Mouse (Mus musculus) hindbrain, postnatal 0 days (tissue): ENCODE results near the gene Gm4981. TPM values are rescaled to one million over a fixed set of nuclear protein-coding genes. Genes with fewer than 3 reads are reported as not detected.

Experiments used
- ATAC-seq: fragments of 200-750 bp; cut with Nextera tagmentation; 2 replicates; pipeline ENCODE4 v1.8.0; 2017; ENCODE audit warnings: mild to moderate bottlenecking, moderate TSS enrichment, moderate library complexity
- DNase-seq: peaks from one replicate; pipeline ENCODE4 v3.0.0-alpha.2; 2015; ENCODE audit warnings: low spot score
- H3K27ac ChIP-seq: fragments of 300-500 bp; sonication (generic); 2 replicates; pipeline ENCODE4 v1.5.1; 2014; ENCODE audit warnings: mild to moderate bottlenecking
- H3K27me3 ChIP-seq: fragments of 300-500 bp; sonication (generic); 2 replicates; pipeline ENCODE4 v1.6.1; 2014; ENCODE audit warnings: low read length, mixed read lengths; ENCODE audit not compliant: insufficient read depth
- H3K36me3 ChIP-seq: fragments of 300-500 bp; sonication (generic); 2 replicates; pipeline ENCODE4 v1.6.1; 2014; ENCODE audit warnings: low read length, mixed read lengths; ENCODE audit not compliant: insufficient read depth
- H3K4me1 ChIP-seq: fragments of 300-500 bp; sonication (generic); 2 replicates; pipeline ENCODE4 v1.6.1; 2014; ENCODE audit warnings: antibody characterized with exemption, low read length, mixed read lengths; ENCODE audit not compliant: insufficient read depth
- H3K4me2 ChIP-seq: fragments of 300-500 bp; sonication (generic); 2 replicates; pipeline ENCODE4 v1.6.1; 2014; ENCODE audit warnings: low read depth, mild to moderate bottlenecking, low read length, moderate library complexity, mixed read lengths
- H3K4me3 ChIP-seq: fragments of 300-500 bp; sonication (generic); 2 replicates; pipeline ENCODE4 v1.5.1; 2014; ENCODE audit warnings: low read length
- H3K9ac ChIP-seq: fragments of 300-500 bp; sonication (generic); replicated peaks from 2 replicates; pipeline ENCODE4 v1.6.1; 2014; ENCODE audit warnings: mild to moderate bottlenecking, low read length, moderate library complexity, mixed read lengths
- H3K9me3 ChIP-seq: fragments of 300-500 bp; sonication (generic); 2 replicates; pipeline ENCODE4 v1.6.1; 2016; ENCODE audit warnings: low read length, mixed read lengths
- CTCF ChIP-seq: IDR thresholded peaks from 2 replicates; pipeline ENCODE4 v1.5.1; 2016; ENCODE audit warnings: antibody characterized with exemption, control low read depth, low read depth
- WGBS: fragments of 180-500 bp; shearing (Covaris S2); extraction: QIAGEN DNeasy Blood & Tissue Kit; methylation state at CpG from one replicate; pipeline ENCODE4 v1.1.7; 2014; 5-methylcytosine and 5-hydroxymethylcytosine counted together
- polyA plus RNA-seq: library from polyadenylated mRNA; unstranded; fragments of >200 nt; fragmentation: Nextera tagmentation; extraction: Ambion mirVana; gene quantifications from 2 replicates; pipeline ENCODE4 v1.2.1, GENCODE M21; 2015
- total RNA-seq: library from RNA; depleted of rRNA; stranded (reverse); fragments of >200 nt; gene quantifications from 2 replicates; pipeline ENCODE4 v1.2.3, GENCODE M21; 2014; rRNA removed

The Gm4981 gene
- total RNA-seq: not detected in 2 replicates
- polyA plus RNA-seq: not detected in 2 replicates

- 88% methylated on average over 10 of the region's 10 CpGs for WGBS
- no peaks in the 10 kb centered on the region for H3K27me3 ChIP-seq
- no peak within 1 kb of the TSS for H3K4me2 ChIP-seq
- peaks cover 11% of the 10 kb centered on the region for H3K9me3 ChIP-seq
- no peaks in the 10 kb centered on the region for H3K36me3 ChIP-seq
- TF ChIP-seq CTCF: no peak
- no peak within 1 kb of the TSS for H3K9ac ChIP-seq
- no peaks in the 10 kb centered on the region for H3K4me1 ChIP-seq
- no peak within 1 kb of the TSS for H3K4me3 ChIP-seq
- H3K27ac ChIP-seq: no peak within 1 kb of the TSS
- DNase-seq (no peak), ATAC-seq (no peak)
These were observed at the start of gene Gm4981 for GRCm38 (mm10) chr10:58236613-58237012. Gene Gm4981, minus strand, starts transcription at chr10:58236701.

GRCm38 (mm10) chr10:58282238-58282637 lies 45.7 kb upstream of the Gm4981 start:
- H3K9me3 ChIP-seq: no peaks in the 10 kb centered on the region
- DNase-seq (no peak), ATAC-seq (no peak)
- H3K27me3 ChIP-seq: no peaks in the 10 kb centered on the region
- H3K9ac ChIP-seq: no peak overlapping the region
- no peak overlapping the region for H3K4me3 ChIP-seq
- no peak overlapping the region for H3K27ac ChIP-seq
- no peak overlapping the region for H3K4me2 ChIP-seq
- WGBS: 97% methylated on average over 7 of the region's 7 CpGs
- no peak for TF ChIP-seq CTCF
- H3K36me3 ChIP-seq: peaks cover 18% of the 10 kb centered on the region
- no peaks in the 10 kb centered on the region for H3K4me1 ChIP-seq

- 82% methylated on average over 5 of the region's 5 CpGs for WGBS
- Histone ChIP-seq H3K4me1 (no peaks in the 10 kb centered on the region), H3K4me3 (no peak overlapping the region), H3K36me3 (peaks cover 15% of the 10 kb centered on the region; the same call in 1 of the 2 replicates), H3K9me3 (no peaks in the 10 kb centered on the region), H3K27me3 (no peaks in the 10 kb centered on the region), H3K9ac (no peak overlapping the region), H3K4me2 (no peak overlapping the region), H3K27ac (no peak overlapping the region)
- ATAC-seq: no peak
- DNase-seq: peak; percentile 26
- TF ChIP-seq CTCF: peak; percentile 49
These were observed 22.0 kb upstream of the Gm4981 start for GRCm38 (mm10) chr10:58258466-58258865.

GRCm38 (mm10) chr10:58255954-58256353 lies 19.5 kb upstream of the Gm4981 start:
- H3K4me1 ChIP-seq: no peaks in the 10 kb centered on the region
- 4% methylated on average over 4 of the region's 4 CpGs for WGBS
- H3K27me3 ChIP-seq: no peaks in the 10 kb centered on the region
- peak overlapping the region; percentile 84 for H3K9ac ChIP-seq
- H3K9me3 ChIP-seq: no peaks in the 10 kb centered on the region
- H3K4me2 ChIP-seq: peak overlapping the region; percentile 64
- no peak for DNase-seq
- peaks cover 10% of the 10 kb centered on the region; the same call in 1 of the 2 replicates for H3K36me3 ChIP-seq
- no peak for TF ChIP-seq CTCF
- H3K4me3 ChIP-seq: peak overlapping the region; percentile 91
- ATAC-seq: no peak
- 0 out of 2 replicates have a peak overlapping the region, but pooled peaks have one; percentile 82 for H3K27ac ChIP-seq

- Histone ChIP-seq H3K4me2 (peak within 1 kb of the TSS; percentile 64), H3K4me3 (peak within 1 kb of the TSS; percentile 91), H3K27ac (peak within 1 kb of the TSS; percentile 82), H3K9me3 (no peaks in the 10 kb centered on the region), H3K36me3 (peaks cover 10% of the 10 kb centered on the region; the same call in 1 of the 2 replicates), H3K27me3 (no peaks in the 10 kb centered on the region), H3K9ac (peak within 1 kb of the TSS; percentile 84), H3K4me1 (no peaks in the 10 kb centered on the region)
- under 1% methylated on average over 56 of the region's 58 CpGs for WGBS
- peak; percentile 99 for ATAC-seq
- DNase-seq: peak; percentile 98
- peak; percentile 10; the same call in 1 of the 2 replicates for TF ChIP-seq CTCF
These were observed 18.9 kb upstream of the Gm4981 start, which contains the start of gene Gcc2 for GRCm38 (mm10) chr10:58255213-58255892. Gene Gcc2, plus strand, starts transcription at chr10:58255497.

GRCm38 (mm10) chr10:58254635-58255175 lies 18.2 kb upstream of the Gm4981 start:
- DNase-seq: peak; percentile 12
- no peaks in the 10 kb centered on the region for H3K27me3 ChIP-seq

More at GRCm38 (mm10) chr10:58254635-58255175, 18.2 kb upstream of the Gm4981 start:
- Histone ChIP-seq H3K9me3 (no peaks in the 10 kb centered on the region), H3K4me3 (peak overlapping the region; percentile 91), H3K9ac (peak overlapping the region; percentile 84), H3K4me1 (no peaks in the 10 kb centered on the region), H3K36me3 (peaks cover 7% of the 10 kb centered on the region; the same call in 1 of the 2 replicates), H3K27ac (peak overlapping the region; percentile 45; the same call in 1 of the 2 replicates), H3K4me2 (peak overlapping the region; percentile 64)
- no peak for TF ChIP-seq CTCF
- ATAC-seq: peak; percentile 22
- WGBS: 17% methylated on average over 6 of the region's 6 CpGs
